Mouse (Mus musculus): Measurements from ENCODE around the gene Nyap1. TPM values are rescaled to one million over a fixed set of nuclear protein-coding genes. Genes with fewer than 3 reads are reported as not detected.
A peak's percentile ranks its signal among the peaks of the same experiment; 100 is the strongest.

The Nyap1 gene
- polyA plus RNA-seq, 1 experiment: 12.4 TPM

- Histone ChIP-seq H3K4me1 (ENCODE audit: control insufficient read depth, insufficient read depth, low read length) (peaks cover 6% of the 10 kb centered on the region), H3K9me3 (replicated peaks; ENCODE audit: control insufficient read depth, insufficient read depth, low read length, poor library complexity, severe bottlenecking) (no peaks in the 10 kb centered on the region), H3K4me3 (ENCODE audit: low read depth, low read length) (0 out of 2 replicates have a peak overlapping the region, but pooled peaks have one; percentile 11), H3K9ac (ENCODE audit: low read depth, poor library complexity, severe bottlenecking) (peak overlapping the region; percentile 38), H3K27me3 (ENCODE audit: control insufficient read depth, insufficient read depth, low read length, poor library complexity, severe bottlenecking) (no peaks in the 10 kb centered on the region), H3K36me3 (ENCODE audit: control insufficient read depth, insufficient read depth, low read length, poor library complexity, severe bottlenecking) (no peaks in the 10 kb centered on the region), H3K27ac (ENCODE audit: insufficient read depth, low read length) (no peak overlapping the region; the same call in 1 of the 2 replicates)
- TF ChIP-seq EP300 (IDR thresholded peaks at IDR 0.05; ENCODE audit: insufficient read depth, low read depth, low read length) (peak; percentile 49; the same call in 1 of the 2 replicates), POLR2A (IDR thresholded peaks at IDR 0.05; ENCODE audit: insufficient read depth, low read length) (no peak)
Measured at GRCm38 (mm10) chr5:137758921-137759534, 17.6 kb upstream of the Nyap1 start.

GRCm38 (mm10) chr5:137757887-137758286, 16.5 kb upstream of the Nyap1 start:
- Histone ChIP-seq H3K4me1 (ENCODE audit: control insufficient read depth, insufficient read depth, low read length) (peaks cover 9% of the 10 kb centered on the region), H3K27me3 (ENCODE audit: control insufficient read depth, insufficient read depth, low read length, poor library complexity, severe bottlenecking) (no peaks in the 10 kb centered on the region), H3K9me3 (replicated peaks; ENCODE audit: control insufficient read depth, insufficient read depth, low read length, poor library complexity, severe bottlenecking) (no peaks in the 10 kb centered on the region), H3K36me3 (ENCODE audit: control insufficient read depth, insufficient read depth, low read length, poor library complexity, severe bottlenecking) (no peaks in the 10 kb centered on the region), H3K9ac (ENCODE audit: low read depth, poor library complexity, severe bottlenecking) (no peak overlapping the region), H3K27ac (ENCODE audit: insufficient read depth, low read length) (no peak overlapping the region), H3K4me3 (ENCODE audit: low read depth, low read length) (no peak overlapping the region)
- TF ChIP-seq POLR2A (IDR thresholded peaks at IDR 0.05; ENCODE audit: insufficient read depth, low read length) (no peak), CTCF (IDR thresholded peaks at IDR 0.05; ENCODE audit: low read depth, low read length) (no peak), EP300 (IDR thresholded peaks at IDR 0.05; ENCODE audit: insufficient read depth, low read depth, low read length) (no peak)

- TF ChIP-seq CTCF (IDR thresholded peaks at IDR 0.05; ENCODE audit: low read depth, low read length) (peak; percentile 87), EP300 (IDR thresholded peaks at IDR 0.05; ENCODE audit: insufficient read depth, low read depth, low read length) (no peak)
- no peaks in the 10 kb centered on the region for H3K36me3 ChIP-seq (ENCODE audit: control insufficient read depth, insufficient read depth, low read length, poor library complexity, severe bottlenecking)
Measured at GRCm38 (mm10) chr5:137756882-137757661, 15.7 kb upstream of the Nyap1 start.

GRCm38 (mm10) chr5:137756106-137756505, 14.7 kb upstream of the Nyap1 start:
- Histone ChIP-seq H3K9ac (ENCODE audit: low read depth, poor library complexity, severe bottlenecking) (no peak overlapping the region), H3K9me3 (replicated peaks; ENCODE audit: control insufficient read depth, insufficient read depth, low read length, poor library complexity, severe bottlenecking) (no peaks in the 10 kb centered on the region), H3K4me1 (ENCODE audit: control insufficient read depth, insufficient read depth, low read length) (peaks cover 17% of the 10 kb centered on the region), H3K4me3 (ENCODE audit: low read depth, low read length) (no peak overlapping the region), H3K27ac (ENCODE audit: insufficient read depth, low read length) (no peak overlapping the region), H3K36me3 (ENCODE audit: control insufficient read depth, insufficient read depth, low read length, poor library complexity, severe bottlenecking) (no peaks in the 10 kb centered on the region), H3K27me3 (ENCODE audit: control insufficient read depth, insufficient read depth, low read length, poor library complexity, severe bottlenecking) (no peaks in the 10 kb centered on the region)
- no peak for TF ChIP-seq EP300 (IDR thresholded peaks at IDR 0.05; ENCODE audit: insufficient read depth, low read depth, low read length)
- TF ChIP-seq POLR2A (IDR thresholded peaks at IDR 0.05; ENCODE audit: insufficient read depth, low read length): no peak
- no peak for TF ChIP-seq CTCF (IDR thresholded peaks at IDR 0.05; ENCODE audit: low read depth, low read length)

More at GRCm38 (mm10) chr5:137756882-137757661, 15.7 kb upstream of the Nyap1 start:
- Histone ChIP-seq H3K4me1 (ENCODE audit: control insufficient read depth, insufficient read depth, low read length) (peaks cover 11% of the 10 kb centered on the region), H3K9me3 (replicated peaks; ENCODE audit: control insufficient read depth, insufficient read depth, low read length, poor library complexity, severe bottlenecking) (no peaks in the 10 kb centered on the region), H3K27me3 (ENCODE audit: control insufficient read depth, insufficient read depth, low read length, poor library complexity, severe bottlenecking) (no peaks in the 10 kb centered on the region), H3K27ac (ENCODE audit: insufficient read depth, low read length) (no peak overlapping the region), H3K4me3 (ENCODE audit: low read depth, low read length) (no peak overlapping the region), H3K9ac (ENCODE audit: low read depth, poor library complexity, severe bottlenecking) (no peak overlapping the region)

GRCm38 (mm10) chr5:137755425-137755824, 14.0 kb upstream of the Nyap1 start:
- no peak overlapping the region for H3K9ac ChIP-seq (ENCODE audit: low read depth, poor library complexity, severe bottlenecking)
- no peak overlapping the region for H3K4me3 ChIP-seq (ENCODE audit: low read depth, low read length)
- no peak overlapping the region for H3K27ac ChIP-seq (ENCODE audit: insufficient read depth, low read length)
- H3K4me1 ChIP-seq (ENCODE audit: control insufficient read depth, insufficient read depth, low read length): peaks cover 20% of the 10 kb centered on the region
- no peaks in the 10 kb centered on the region for H3K9me3 ChIP-seq (replicated peaks; ENCODE audit: control insufficient read depth, insufficient read depth, low read length, poor library complexity, severe bottlenecking)
- no peak for TF ChIP-seq POLR2A (IDR thresholded peaks at IDR 0.05; ENCODE audit: insufficient read depth, low read length)
- H3K36me3 ChIP-seq (ENCODE audit: control insufficient read depth, insufficient read depth, low read length, poor library complexity, severe bottlenecking): no peaks in the 10 kb centered on the region
- no peaks in the 10 kb centered on the region for H3K27me3 ChIP-seq (ENCODE audit: control insufficient read depth, insufficient read depth, low read length, poor library complexity, severe bottlenecking)
